Mouse (Mus musculus) activated CD4-positive, CD25-positive, alpha-beta regulatory T cell, adult 4 months (primary cell): Measurements from ENCODE around the gene Fam19a5. TPM values are rescaled to one million over a fixed set of nuclear protein-coding genes. Genes with fewer than 3 reads are reported as not detected.

Experiments used
- ATAC-seq: one replicate; pipeline ENCODE4 v1.8.0; 2017
- polyA plus RNA-seq, 2 experiments: library from polyadenylated mRNA; unstranded; fragments of 100-300 nt; shearing (Covaris generic); gene quantifications; one replicate each; pipeline ENCODE4 v1.2.1; 2017

Gene Fam19a5
- polyA plus RNA-seq, 2 experiments from 2014 or later, result not detected

DNA sequence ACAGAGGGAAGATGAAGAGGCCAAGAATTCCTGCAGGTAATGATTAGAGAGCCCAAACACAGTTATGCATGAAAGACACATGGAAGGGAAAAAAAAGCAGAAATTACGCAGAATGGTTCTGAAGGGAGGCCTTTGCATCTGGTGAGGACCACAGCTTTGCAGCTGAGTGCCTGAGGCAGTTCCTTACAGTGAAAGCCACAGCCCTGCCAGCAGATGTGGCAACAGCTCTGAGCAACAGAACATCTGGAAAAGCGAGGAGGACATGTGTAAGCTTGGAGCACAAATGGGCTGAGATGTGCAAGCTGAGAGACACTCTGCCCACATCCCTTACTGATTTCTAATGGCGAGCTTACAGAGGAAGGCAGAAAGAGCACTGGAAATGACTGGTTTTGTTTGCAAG, 221.8 kb downstream of the Fam19a5 start:
- no peak for ATAC-seq

- ATAC-seq, result no peak
Measured at GRCm38 (mm10) chr15:87773955-87774354, 229.9 kb downstream of the Fam19a5 start.

DNA sequence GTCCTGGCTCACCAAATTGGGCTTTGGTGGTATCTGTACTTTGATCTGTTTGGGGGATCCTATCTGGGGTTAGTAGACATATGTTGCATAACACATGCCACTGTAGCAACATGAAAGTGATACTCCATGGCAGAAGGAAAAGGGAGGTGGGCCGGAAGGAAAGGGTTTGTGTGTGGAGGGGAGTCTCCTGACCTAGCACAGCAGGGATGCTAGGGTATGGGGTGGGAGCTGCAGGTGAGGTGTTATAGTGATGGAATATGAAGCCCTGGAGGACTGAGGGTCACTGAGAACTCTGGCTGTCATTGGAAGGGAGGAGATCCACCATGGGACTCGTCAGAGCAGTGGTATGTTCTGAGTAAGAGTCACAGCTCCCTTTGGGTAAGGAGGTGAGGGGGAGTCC, 239.2 kb downstream of the Fam19a5 start:
- ATAC-seq, result no peak

- no peak for ATAC-seq
Measured at GRCm38 (mm10) chr15:87789671-87790070, 245.6 kb downstream of the Fam19a5 start.

- ATAC-seq, result no peak
Measured at GRCm38 (mm10) chr15:87793661-87794060, 249.6 kb downstream of the Fam19a5 start.

- no peak for ATAC-seq
Measured at GRCm38 (mm10) chr15:87796571-87796970, 252.5 kb downstream of the Fam19a5 start.
